Mouse (Mus musculus): ENCODE results near the gene Bst2. TPM values are rescaled to one million over a fixed set of nuclear protein-coding genes. Genes with fewer than 3 reads are reported as not detected.

Gene Bst2
- polyA plus RNA-seq, 1 experiment = 474 TPM

GRCm38 (mm10) chr8:71552770-71553169 is 15.5 kb upstream of the Bst2 start:
- H3K36me3 ChIP-seq (ENCODE audit: control insufficient read depth, insufficient read depth, low read length) = no peaks in the 10 kb centered on the region
- DNase-seq = no peak
- H3K4me1 ChIP-seq (replicated peaks; ENCODE audit: control insufficient read depth, insufficient read depth, low read length) = peaks cover 43% of the 10 kb centered on the region
- no peak overlapping the region for H3K27ac ChIP-seq (ENCODE audit: control insufficient read depth, insufficient read depth, low read length)
- H3K27me3 ChIP-seq (ENCODE audit: control insufficient read depth, insufficient read depth, low read length) = no peaks in the 10 kb centered on the region
- 95% methylated on average over 6 of the region's 6 CpGs for WGBS
- no peak for TF ChIP-seq POLR2A (IDR thresholded peaks at IDR 0.05; ENCODE audit: control insufficient read depth, extremely low read depth, insufficient read depth, low read length, poor library complexity)
- H3K4me3 ChIP-seq (ENCODE audit: control insufficient read depth, insufficient read depth, low read length) = no peak overlapping the region

DNA sequence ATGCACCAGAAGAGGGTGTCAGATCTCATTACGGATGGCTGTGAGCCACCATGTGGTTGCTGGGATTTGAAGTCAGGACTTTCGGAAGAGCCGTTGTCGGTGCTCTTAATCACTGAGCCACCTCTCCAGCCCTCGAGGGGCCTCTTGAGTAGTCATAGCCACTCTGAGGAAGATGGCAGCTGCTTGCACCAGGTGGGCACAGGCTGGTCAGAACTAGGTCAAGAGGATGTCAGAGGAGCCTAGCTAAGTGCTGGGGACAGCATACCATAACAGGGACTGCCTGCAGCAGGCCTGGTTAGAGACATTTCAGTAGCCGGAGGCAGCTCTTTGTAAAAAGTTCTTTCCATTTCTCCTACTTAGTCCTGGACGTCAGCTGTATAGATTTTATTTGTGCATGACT is 13.5 kb upstream of the Bst2 start:
- no peaks in the 10 kb centered on the region for H3K27me3 ChIP-seq (ENCODE audit: control insufficient read depth, insufficient read depth, low read length)
- DNase-seq = peak; percentile 50
- H3K4me3 ChIP-seq (ENCODE audit: control insufficient read depth, insufficient read depth, low read length) = no peak overlapping the region
- TF ChIP-seq CTCF (IDR thresholded peaks at IDR 0.05; ENCODE audit: borderline replicate concordance, control insufficient read depth, extremely low read depth, insufficient read depth, low read length, poor library complexity) (no peak), POLR2A (IDR thresholded peaks at IDR 0.05; ENCODE audit: control insufficient read depth, extremely low read depth, insufficient read depth, low read length, poor library complexity) (no peak)
- WGBS = 71% methylated on average over 7 of the region's 7 CpGs
- H3K36me3 ChIP-seq (ENCODE audit: control insufficient read depth, insufficient read depth, low read length) = no peaks in the 10 kb centered on the region
- peaks cover 43% of the 10 kb centered on the region for H3K4me1 ChIP-seq (replicated peaks; ENCODE audit: control insufficient read depth, insufficient read depth, low read length)
- H3K27ac ChIP-seq (ENCODE audit: control insufficient read depth, insufficient read depth, low read length) = peak overlapping the region; percentile 3; the same call in 1 of the 2 replicates

GRCm38 (mm10) chr8:71547590-71547989 is 10.3 kb upstream of the Bst2 start:
- no peak overlapping the region for H3K4me3 ChIP-seq (ENCODE audit: control insufficient read depth, insufficient read depth, low read length)
- H3K36me3 ChIP-seq (ENCODE audit: control insufficient read depth, insufficient read depth, low read length) = no peaks in the 10 kb centered on the region
- H3K27me3 ChIP-seq (ENCODE audit: control insufficient read depth, insufficient read depth, low read length) = no peaks in the 10 kb centered on the region
- H3K27ac ChIP-seq (ENCODE audit: control insufficient read depth, insufficient read depth, low read length) = peak overlapping the region; percentile 39; the same call in 1 of the 2 replicates
- 33% methylated on average over 7 of the region's 7 CpGs for WGBS
- peak; percentile 71 for DNase-seq
- no peak for TF ChIP-seq CTCF (IDR thresholded peaks at IDR 0.05; ENCODE audit: borderline replicate concordance, control insufficient read depth, extremely low read depth, insufficient read depth, low read length, poor library complexity)
- TF ChIP-seq POLR2A (IDR thresholded peaks at IDR 0.05; ENCODE audit: control insufficient read depth, extremely low read depth, insufficient read depth, low read length, poor library complexity) = no peak
- H3K4me1 ChIP-seq (replicated peaks; ENCODE audit: control insufficient read depth, insufficient read depth, low read length) = peaks cover 40% of the 10 kb centered on the region

GRCm38 (mm10) chr8:71545053-71545452 is 7.8 kb upstream of the Bst2 start:
- peaks cover 31% of the 10 kb centered on the region for H3K4me1 ChIP-seq (replicated peaks; ENCODE audit: control insufficient read depth, insufficient read depth, low read length)
- 94% methylated on average over 11 of the region's 11 CpGs for WGBS
- no peak for DNase-seq
- no peak overlapping the region for H3K27ac ChIP-seq (ENCODE audit: control insufficient read depth, insufficient read depth, low read length)
- no peaks in the 10 kb centered on the region for H3K36me3 ChIP-seq (ENCODE audit: control insufficient read depth, insufficient read depth, low read length)
- no peaks in the 10 kb centered on the region for H3K27me3 ChIP-seq (ENCODE audit: control insufficient read depth, insufficient read depth, low read length)
- no peak overlapping the region for H3K4me3 ChIP-seq (ENCODE audit: control insufficient read depth, insufficient read depth, low read length)
- no peak for TF ChIP-seq POLR2A (IDR thresholded peaks at IDR 0.05; ENCODE audit: control insufficient read depth, extremely low read depth, insufficient read depth, low read length, poor library complexity)
- no peak for TF ChIP-seq CTCF (IDR thresholded peaks at IDR 0.05; ENCODE audit: borderline replicate concordance, control insufficient read depth, extremely low read depth, insufficient read depth, low read length, poor library complexity)

DNA sequence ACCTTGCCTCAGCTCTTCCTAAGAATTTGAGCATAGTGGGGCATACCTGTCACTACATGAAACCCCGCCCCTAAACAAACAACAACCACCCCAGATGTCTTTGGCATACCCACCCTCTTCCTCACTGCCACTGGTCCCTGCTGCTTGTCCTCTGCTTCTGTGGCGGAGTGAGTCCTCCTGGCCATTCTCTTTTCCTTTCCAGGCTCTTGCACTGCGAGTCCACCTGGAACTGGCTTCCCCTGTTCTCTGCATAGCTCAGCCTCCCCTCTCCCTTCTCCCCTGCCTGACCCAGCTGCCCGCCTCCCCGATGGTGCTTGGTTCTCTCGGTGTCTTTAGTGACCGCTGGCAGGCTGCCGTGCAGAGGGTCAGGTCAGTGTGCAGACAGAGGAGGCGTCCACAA is 6.5 kb upstream of the Bst2 start:
- WGBS = 95% methylated on average over 9 of the region's 9 CpGs
- Histone ChIP-seq H3K36me3 (ENCODE audit: control insufficient read depth, insufficient read depth, low read length) (no peaks in the 10 kb centered on the region), H3K4me3 (ENCODE audit: control insufficient read depth, insufficient read depth, low read length) (no peak overlapping the region), H3K27ac (ENCODE audit: control insufficient read depth, insufficient read depth, low read length) (no peak overlapping the region), H3K27me3 (ENCODE audit: control insufficient read depth, insufficient read depth, low read length) (no peaks in the 10 kb centered on the region), H3K4me1 (replicated peaks; ENCODE audit: control insufficient read depth, insufficient read depth, low read length) (peaks cover 29% of the 10 kb centered on the region)
- DNase-seq = no peak
- TF ChIP-seq POLR2A (IDR thresholded peaks at IDR 0.05; ENCODE audit: control insufficient read depth, extremely low read depth, insufficient read depth, low read length, poor library complexity) (no peak), CTCF (IDR thresholded peaks at IDR 0.05; ENCODE audit: borderline replicate concordance, control insufficient read depth, extremely low read depth, insufficient read depth, low read length, poor library complexity) (no peak)

GRCm38 (mm10) chr8:71542632-71543343 is 5.5 kb upstream of the Bst2 start, which contains the start of gene Mvb12a:
Gene Mvb12a (plus strand): TSS chr8:71542922.
- under 1% methylated on average over 55 of the region's 55 CpGs for WGBS
- Histone ChIP-seq H3K4me1 (replicated peaks; ENCODE audit: control insufficient read depth, insufficient read depth, low read length) (peaks cover 27% of the 10 kb centered on the region), H3K36me3 (ENCODE audit: control insufficient read depth, insufficient read depth, low read length) (no peaks in the 10 kb centered on the region), H3K4me3 (ENCODE audit: control insufficient read depth, insufficient read depth, low read length) (peak within 1 kb of the TSS; percentile 76), H3K27me3 (ENCODE audit: control insufficient read depth, insufficient read depth, low read length) (no peaks in the 10 kb centered on the region), H3K27ac (ENCODE audit: control insufficient read depth, insufficient read depth, low read length) (no peak within 1 kb of the TSS)
- peak; percentile 93 for DNase-seq
- TF ChIP-seq CTCF (IDR thresholded peaks at IDR 0.05; ENCODE audit: borderline replicate concordance, control insufficient read depth, extremely low read depth, insufficient read depth, low read length, poor library complexity) = 0 out of 2 replicates have a peak, but pooled peaks have one; percentile 22
- no peak for TF ChIP-seq POLR2A (IDR thresholded peaks at IDR 0.05; ENCODE audit: control insufficient read depth, extremely low read depth, insufficient read depth, low read length, poor library complexity)

Measured in thymus, adult 2 months (tissue).